Mouse (Mus musculus): ENCODE data around the gene Tmem176a. TPM values are rescaled to one million over a fixed set of nuclear protein-coding genes. Genes with fewer than 3 reads are reported as not detected.
"Not testable (repeated sequence)": the region's sequence is repeated elsewhere in the genome, so short reads cannot be mapped to it uniquely, and the experiment has no call there.

The Tmem176a gene
- 19.3 and 21.2 TPM in 2 replicates for polyA plus RNA-seq (2016; fragmentation: Nextera tagmentation; extraction: Ambion mirVana)

GRCm38 (mm10) chr6:48840371-48840969, at the start of gene Tmem176a:
Gene Tmem176a (plus strand): TSS chr6:48840919.
- H3K4me1 ChIP-seq, result peaks cover 24% of the 10 kb centered on the region
- H3K27me3 ChIP-seq (replicated peaks), result no peaks in the 10 kb centered on the region
- H3K4me3 ChIP-seq, result peak within 1 kb of the TSS; percentile 31
- no peak within 1 kb of the TSS for H3K27ac ChIP-seq
- no peaks in the 10 kb centered on the region for H3K9me3 ChIP-seq
- no peaks in the 10 kb centered on the region for H3K36me3 ChIP-seq
- WGBS, result 39% methylated on average over 7 of the region's 7 CpGs
- ATAC-seq (ENCODE audit: low FRiP score, low read depth), result peak; percentile 45; the same call in 1 of the 2 replicates
- H3K9ac ChIP-seq, result peak within 1 kb of the TSS; percentile 34
- peak within 1 kb of the TSS; percentile 55 for H3K4me2 ChIP-seq (replicated peaks)

DNA sequence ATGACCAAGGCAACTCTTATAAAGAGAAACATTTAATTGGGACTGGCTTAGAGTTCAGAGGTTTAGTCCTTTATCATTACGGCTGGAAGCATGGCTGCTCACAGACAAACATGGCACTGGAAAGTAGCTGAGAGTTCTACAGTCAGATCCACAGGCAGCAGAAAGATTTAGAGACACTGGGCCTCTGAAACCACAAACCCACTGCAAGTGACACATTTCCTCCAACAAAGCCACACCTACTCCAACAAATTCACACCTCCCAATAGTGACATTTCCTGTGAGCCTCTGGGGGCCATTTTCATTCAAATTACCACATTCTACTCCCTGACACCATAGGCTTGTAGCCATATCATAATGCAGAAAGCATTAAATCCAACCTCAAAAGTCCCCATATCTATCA, 38.8 kb upstream of the Tmem176a start:
- Histone ChIP-seq H3K9ac (no peak overlapping the region), H3K9me3 (0 out of 2 replicates have a peak, but pooled peaks cover 4% of the 10 kb centered on the region), H3K36me3 (no peaks in the 10 kb centered on the region), H3K4me1 (no peaks in the 10 kb centered on the region), H3K4me3 (no peak overlapping the region), H3K4me2 (replicated peaks) (no peak overlapping the region), H3K27ac (no peak overlapping the region), H3K27me3 (replicated peaks) (no peaks in the 10 kb centered on the region)
- WGBS, result 94% methylated on average over 1 of the region's 1 CpGs
- ATAC-seq (ENCODE audit: low FRiP score, low read depth), result no peak

GRCm38 (mm10) chr6:48803406-48804051, 37.2 kb upstream of the Tmem176a start:
- H3K27me3 ChIP-seq (replicated peaks), result no peaks in the 10 kb centered on the region
- H3K9ac ChIP-seq, result no peak overlapping the region
- no peak overlapping the region for H3K4me2 ChIP-seq (replicated peaks)

DNA sequence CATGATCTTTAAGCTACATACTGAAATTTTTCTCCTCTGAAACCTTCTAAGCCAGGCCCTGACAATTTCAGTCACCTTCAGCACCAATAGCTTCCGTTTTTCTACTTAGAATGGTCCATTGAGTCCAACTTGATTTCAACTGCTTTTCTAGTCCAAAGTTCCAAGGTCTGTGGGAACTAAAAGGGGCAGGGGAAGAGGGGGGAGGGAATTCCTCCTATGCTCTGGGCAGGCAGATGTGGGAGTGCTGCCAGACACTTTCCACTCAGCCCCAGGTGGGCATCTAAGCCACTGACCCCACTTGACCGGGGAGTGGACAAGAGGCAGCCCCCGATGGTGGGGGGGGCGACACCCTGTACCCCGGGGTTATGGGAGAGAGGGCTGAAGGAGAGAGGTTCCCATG, 36.4 kb upstream of the Tmem176a start:
- no peaks in the 10 kb centered on the region for H3K27me3 ChIP-seq (replicated peaks)
- no peaks in the 10 kb centered on the region for H3K36me3 ChIP-seq
- ATAC-seq (ENCODE audit: low FRiP score, low read depth), result no peak
- WGBS, result 91% methylated on average over 5 of the region's 5 CpGs
- H3K4me1 ChIP-seq, result no peaks in the 10 kb centered on the region
- H3K9me3 ChIP-seq, result 0 out of 2 replicates have a peak, but pooled peaks cover 4% of the 10 kb centered on the region
- no peak overlapping the region for H3K9ac ChIP-seq
- H3K27ac ChIP-seq, result no peak overlapping the region
- no peak overlapping the region for H3K4me2 ChIP-seq (replicated peaks)
- no peak overlapping the region for H3K4me3 ChIP-seq

More at GRCm38 (mm10) chr6:48803406-48804051, 37.2 kb upstream of the Tmem176a start:
- Histone ChIP-seq H3K36me3 (no peaks in the 10 kb centered on the region), H3K9me3 (0 out of 2 replicates have a peak, but pooled peaks cover 4% of the 10 kb centered on the region), H3K4me1 (no peaks in the 10 kb centered on the region), H3K27ac (no peak overlapping the region), H3K4me3 (no peak overlapping the region)
- no peak for ATAC-seq (ENCODE audit: low FRiP score, low read depth)

GRCm38 (mm10) chr6:48806746-48807145, 34.0 kb upstream of the Tmem176a start:
- no peak overlapping the region for H3K9ac ChIP-seq
- no peaks in the 10 kb centered on the region for H3K4me1 ChIP-seq
- no peaks in the 10 kb centered on the region for H3K36me3 ChIP-seq
- no peaks in the 10 kb centered on the region for H3K27me3 ChIP-seq (replicated peaks)
- H3K4me2 ChIP-seq (replicated peaks), result no peak overlapping the region
- ATAC-seq (ENCODE audit: low FRiP score, low read depth), result no peak
- 89% methylated on average over 3 of the region's 3 CpGs for WGBS
- no peak overlapping the region for H3K27ac ChIP-seq
- 0 out of 2 replicates have a peak, but pooled peaks cover 4% of the 10 kb centered on the region for H3K9me3 ChIP-seq
- H3K4me3 ChIP-seq, result no peak overlapping the region

DNA sequence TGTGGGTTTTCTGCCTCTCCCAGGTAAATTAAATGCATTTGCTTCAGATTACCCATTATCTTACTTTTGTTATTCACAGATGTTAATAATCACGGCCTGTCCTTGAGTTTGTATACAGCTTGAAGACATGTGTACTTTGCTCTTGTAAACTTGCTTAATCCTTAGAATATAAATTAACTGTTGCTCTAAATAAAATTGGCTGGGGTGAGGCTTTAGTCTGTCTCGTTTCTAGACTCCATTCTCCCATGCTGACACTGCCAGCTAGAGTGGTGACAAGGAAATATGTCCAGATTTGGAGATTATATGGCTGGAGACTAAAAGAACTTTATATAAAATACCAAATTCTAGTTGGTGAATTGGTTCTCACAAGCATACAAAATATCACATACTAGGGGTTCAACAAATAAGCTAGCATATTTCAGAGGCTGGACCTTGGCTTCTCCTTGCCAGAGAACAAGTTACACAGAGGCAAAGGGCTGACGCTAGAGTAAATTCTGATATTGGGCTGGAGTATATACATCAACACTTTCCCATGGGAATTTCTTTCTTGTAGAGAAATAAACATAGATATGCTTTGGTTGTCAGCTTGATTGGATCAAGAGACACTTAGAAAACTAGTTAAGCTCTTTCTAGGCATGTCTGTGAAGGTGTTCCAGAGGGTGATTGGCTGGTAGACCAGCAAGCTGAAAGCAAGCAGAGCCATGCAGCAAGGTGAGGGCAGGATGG, 31.1 kb upstream of the Tmem176a start:
- no peak for ATAC-seq (ENCODE audit: low FRiP score, low read depth)

GRCm38 (mm10) chr6:48815013-48815412, 25.7 kb upstream of the Tmem176a start:
- no peaks in the 10 kb centered on the region for H3K4me1 ChIP-seq
- H3K36me3 ChIP-seq, result no peaks in the 10 kb centered on the region
- H3K4me3 ChIP-seq, result no peak overlapping the region
- H3K27ac ChIP-seq, result no peak overlapping the region
- H3K4me2 ChIP-seq (replicated peaks), result no peak overlapping the region
- H3K9me3 ChIP-seq, result peaks cover 5% of the 10 kb centered on the region; the same call in 1 of the 2 replicates
- no peaks in the 10 kb centered on the region for H3K27me3 ChIP-seq (replicated peaks)
- no peak overlapping the region for H3K9ac ChIP-seq
- ATAC-seq (ENCODE audit: low FRiP score, low read depth), result no peak

More for the DNA sequence above, 31.1 kb upstream of the Tmem176a start:
- H3K27me3 ChIP-seq (replicated peaks), result no peaks in the 10 kb centered on the region
- 84% methylated on average over 3 of the region's 3 CpGs for WGBS
- H3K9ac ChIP-seq, result no peak overlapping the region
- peaks cover 5% of the 10 kb centered on the region; the same call in 1 of the 2 replicates for H3K9me3 ChIP-seq
- no peaks in the 10 kb centered on the region for H3K36me3 ChIP-seq
- H3K4me3 ChIP-seq, result no peak overlapping the region
- no peak overlapping the region for H3K27ac ChIP-seq
- no peak overlapping the region for H3K4me2 ChIP-seq (replicated peaks)
- H3K4me1 ChIP-seq, result no peaks in the 10 kb centered on the region

- Histone ChIP-seq H3K4me3 (no peak overlapping the region), H3K36me3 (no peaks in the 10 kb centered on the region), H3K4me2 (replicated peaks) (no peak overlapping the region), H3K27me3 (replicated peaks) (no peaks in the 10 kb centered on the region), H3K27ac (no peak overlapping the region), H3K4me1 (no peaks in the 10 kb centered on the region), H3K9me3 (peaks cover 5% of the 10 kb centered on the region; the same call in 1 of the 2 replicates), H3K9ac (no peak overlapping the region)
- ATAC-seq (ENCODE audit: low FRiP score, low read depth), result no peak
- WGBS, result 11% methylated on average over 6 of the region's 6 CpGs
Observed at GRCm38 (mm10) chr6:48817815-48818214, 22.9 kb upstream of the Tmem176a start.

DNA sequence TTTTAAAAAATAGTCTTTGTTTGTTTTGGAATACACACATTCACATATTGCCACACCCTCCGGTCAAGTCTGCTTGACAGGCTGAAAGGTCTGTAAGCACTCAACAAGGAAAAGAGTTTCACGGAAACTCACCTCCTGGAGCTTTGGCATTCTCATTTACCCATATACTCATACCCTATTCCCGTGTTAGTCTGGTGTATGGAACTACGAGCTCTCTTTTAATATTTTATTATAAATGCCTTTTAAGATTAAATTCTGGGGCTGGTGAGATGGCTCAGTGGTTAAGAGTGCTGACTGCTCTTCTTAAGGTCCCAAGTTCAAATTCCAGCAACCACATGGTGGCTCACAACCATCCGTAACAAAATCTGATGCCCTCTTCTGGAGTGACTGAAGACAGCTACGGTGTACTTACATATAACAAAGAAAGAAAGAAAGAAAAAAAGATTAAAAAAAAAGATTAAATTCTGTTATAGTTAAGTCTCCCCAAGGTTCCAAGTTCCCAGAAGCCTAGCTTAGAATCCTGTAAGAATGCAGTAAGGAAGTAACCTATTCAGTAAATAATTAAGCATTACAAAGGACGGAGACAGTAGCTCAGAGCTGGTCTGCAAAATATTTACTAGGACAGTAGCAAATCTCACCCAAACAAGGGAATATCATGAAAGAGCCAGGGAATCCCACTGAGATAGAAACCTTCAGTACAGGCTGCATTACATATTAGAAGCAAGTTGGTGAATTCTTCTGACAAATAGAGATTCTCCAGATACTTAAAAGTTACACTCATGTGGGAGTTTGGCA, 18.5 kb upstream of the Tmem176a start:
- not testable (repeated sequence) for H3K4me3 ChIP-seq; H3K27me3 ChIP-seq (replicated peaks); H3K4me2 ChIP-seq (replicated peaks); ATAC-seq (ENCODE audit: low FRiP score, low read depth); H3K9ac ChIP-seq; H3K27ac ChIP-seq; H3K36me3 ChIP-seq; H3K9me3 ChIP-seq; H3K4me1 ChIP-seq
- 89% methylated on average over 7 of the region's 7 CpGs for WGBS

DNA sequence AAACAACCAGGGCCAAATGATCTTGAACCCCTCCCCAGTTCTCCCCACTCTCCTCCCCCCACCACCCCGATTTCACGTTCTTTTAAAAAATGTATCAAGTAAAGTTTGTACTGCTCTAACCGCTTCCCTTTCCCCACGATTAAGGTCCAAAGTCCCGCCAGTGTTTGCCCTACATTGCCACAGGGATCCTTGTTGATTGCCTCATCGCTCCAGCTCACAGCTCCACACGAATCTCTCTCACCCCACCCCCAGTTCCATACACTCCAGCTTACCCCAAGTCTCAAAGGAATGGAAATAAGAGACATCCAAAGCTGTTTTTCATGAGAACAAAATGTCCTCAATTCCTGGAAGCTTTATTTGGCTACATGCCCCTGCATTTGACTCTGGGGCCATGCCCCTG, 15.7 kb upstream of the Tmem176a start:
- 69% methylated on average over 7 of the region's 7 CpGs for WGBS
- no peak overlapping the region for H3K4me3 ChIP-seq
- no peaks in the 10 kb centered on the region for H3K27me3 ChIP-seq (replicated peaks)
- no peak overlapping the region for H3K27ac ChIP-seq
- no peak for ATAC-seq (ENCODE audit: low FRiP score, low read depth)
- H3K36me3 ChIP-seq, result no peaks in the 10 kb centered on the region
- no peaks in the 10 kb centered on the region for H3K9me3 ChIP-seq
- H3K4me1 ChIP-seq, result no peaks in the 10 kb centered on the region
- no peak overlapping the region for H3K4me2 ChIP-seq (replicated peaks)
- no peak overlapping the region for H3K9ac ChIP-seq

DNA sequence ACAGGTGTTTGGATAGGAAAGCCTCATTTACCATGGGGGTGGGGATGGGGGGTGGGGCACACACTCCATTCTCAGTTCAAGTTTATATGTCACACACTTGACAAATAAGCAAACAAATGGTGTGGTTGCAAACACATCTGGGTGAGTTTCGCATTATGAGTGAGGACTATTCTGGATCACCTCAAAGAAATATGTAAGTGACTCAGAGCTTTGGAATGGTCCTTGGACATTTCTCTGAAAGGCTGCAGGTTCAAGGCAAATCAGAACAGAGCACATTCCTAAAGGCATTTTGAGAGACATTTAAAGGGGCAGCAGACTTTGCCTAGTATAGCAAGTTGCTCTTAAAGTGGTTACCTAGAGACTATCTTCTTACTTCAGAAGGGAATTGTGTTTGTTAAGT, 11.7 kb upstream of the Tmem176a start:
- ATAC-seq (ENCODE audit: low FRiP score, low read depth), result no peak
- Histone ChIP-seq H3K9me3 (no peaks in the 10 kb centered on the region), H3K4me2 (replicated peaks) (no peak overlapping the region), H3K36me3 (no peaks in the 10 kb centered on the region), H3K4me1 (no peaks in the 10 kb centered on the region), H3K27ac (no peak overlapping the region), H3K27me3 (replicated peaks) (no peaks in the 10 kb centered on the region), H3K4me3 (no peak overlapping the region), H3K9ac (no peak overlapping the region)
- WGBS, result 85% methylated on average over 1 of the region's 1 CpGs

DNA sequence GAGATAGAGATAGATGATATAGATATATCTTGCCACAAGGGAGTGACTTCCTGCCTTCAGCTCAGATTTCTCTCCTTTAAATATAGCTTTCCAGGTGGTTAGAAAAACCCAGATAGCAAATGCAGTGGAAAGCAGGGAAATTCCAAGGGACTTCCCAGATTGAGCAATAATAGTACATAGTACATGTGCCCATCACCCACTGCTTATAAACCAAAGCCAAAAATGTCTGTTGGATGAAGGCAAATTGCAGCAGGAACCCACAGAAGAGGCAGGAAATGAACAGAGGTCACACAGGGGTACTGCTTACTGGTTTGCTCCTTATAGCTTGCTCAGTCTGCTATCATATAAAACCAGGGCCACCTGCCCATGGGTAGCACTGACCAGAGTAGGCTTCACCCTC, 11.1 kb upstream of the Tmem176a start:
- Histone ChIP-seq H3K36me3 (0 out of 2 replicates have a peak, but pooled peaks cover 3% of the 10 kb centered on the region), H3K27me3 (replicated peaks) (no peaks in the 10 kb centered on the region), H3K9ac (no peak overlapping the region), H3K27ac (no peak overlapping the region), H3K4me1 (no peaks in the 10 kb centered on the region), H3K4me2 (replicated peaks) (no peak overlapping the region), H3K4me3 (no peak overlapping the region), H3K9me3 (no peaks in the 10 kb centered on the region)
- no peak for ATAC-seq (ENCODE audit: low FRiP score, low read depth)
